Mouse (Mus musculus) kidney, postnatal 0 days (tissue): ENCODE measurements around the gene Ghr. TPM values are rescaled to one million over a fixed set of nuclear protein-coding genes. Genes with fewer than 3 reads are reported as not detected.
A peak's percentile ranks its signal among the peaks of the same experiment; 100 is the strongest.

Experiments used
- ATAC-seq: fragments of 200-750 bp; cut with Nextera tagmentation; replicated peaks from 2 replicates; pipeline ENCODE4 v1.8.0; 2017; ENCODE audit warnings: low read depth, moderate number of reproducible peaks, moderate TSS enrichment, moderate library complexity; ENCODE audit not compliant: low FRiP score
- DNase-seq: peaks from one replicate; pipeline ENCODE4 v3.0.0-alpha.2; 2016; ENCODE audit warnings: low spot score
- H3K27ac ChIP-seq: fragments of 300-500 bp; sonication (generic); 2 replicates; pipeline ENCODE4 v1.5.1; 2014; ENCODE audit warnings: mild to moderate bottlenecking
- H3K27me3 ChIP-seq: fragments of 300-500 bp; sonication (generic); 2 replicates; pipeline ENCODE4 v1.6.1; 2014; ENCODE audit warnings: low read length, mixed read lengths; ENCODE audit not compliant: insufficient read depth
- H3K36me3 ChIP-seq: fragments of 300-500 bp; sonication (generic); 2 replicates; pipeline ENCODE4 v1.6.1; 2014; ENCODE audit warnings: low read length, mixed read lengths; ENCODE audit not compliant: insufficient read depth
- H3K4me1 ChIP-seq: fragments of 300-500 bp; sonication (generic); replicated peaks from 2 replicates; pipeline ENCODE4 v1.6.1; 2014; ENCODE audit warnings: antibody characterized with exemption, low read length, mixed read lengths; ENCODE audit not compliant: insufficient read depth
- H3K4me2 ChIP-seq: fragments of 300-500 bp; sonication (generic); 2 replicates; pipeline ENCODE4 v1.6.1; 2014; ENCODE audit warnings: mild to moderate bottlenecking, low read length, moderate library complexity, mixed read lengths
- H3K4me3 ChIP-seq: fragments of 300-500 bp; sonication (generic); replicated peaks from 2 replicates; pipeline ENCODE4 v1.5.1; 2014; ENCODE audit warnings: low read depth, low read length
- H3K9ac ChIP-seq: fragments of 300-500 bp; sonication (generic); 2 replicates; pipeline ENCODE4 v1.6.1; 2014; ENCODE audit warnings: low read depth, low read length
- H3K9me3 ChIP-seq: fragments of 300-500 bp; sonication (generic); replicated peaks from 2 replicates; pipeline ENCODE4 v1.6.1; 2016; ENCODE audit warnings: low read length, inconsistent platforms, mixed read lengths
- CTCF ChIP-seq: IDR thresholded peaks from 2 replicates; pipeline ENCODE4 v1.5.1; 2016; ENCODE audit warnings: antibody characterized with exemption, low read depth, mild to moderate bottlenecking, moderate library complexity
- WGBS: fragments of 180-500 bp; shearing (Covaris S2); extraction: QIAGEN DNeasy Blood & Tissue Kit; methylation state at CpG from one replicate; pipeline ENCODE4 v1.1.7; 2014; 5-methylcytosine and 5-hydroxymethylcytosine counted together
- polyA plus RNA-seq: library from polyadenylated mRNA; unstranded; fragments of >200 nt; fragmentation: Nextera tagmentation; extraction: Ambion mirVana; gene quantifications from 2 replicates; pipeline ENCODE4 v1.2.1, GENCODE M21; 2015

Ghr gene
- polyA plus RNA-seq, 1 experiment from 2014 or later, result 82.6 TPM

- Histone ChIP-seq H3K4me3 (no peak overlapping the region), H3K27me3 (no peaks in the 10 kb centered on the region), H3K36me3 (no peaks in the 10 kb centered on the region), H3K27ac (no peak overlapping the region), H3K4me2 (no peak overlapping the region), H3K9me3 (no peaks in the 10 kb centered on the region), H3K4me1 (no peaks in the 10 kb centered on the region), H3K9ac (no peak overlapping the region)
- ATAC-seq, result no peak
- no peak for DNase-seq
- TF ChIP-seq CTCF, result no peak
- 82% methylated on average over 7 of the region's 7 CpGs for WGBS
These were observed 137.9 kb downstream of the Ghr start for GRCm38 (mm10) chr15:3445285-3445909.

- no peak overlapping the region for H3K4me3 ChIP-seq
- H3K27me3 ChIP-seq, result no peaks in the 10 kb centered on the region
- ATAC-seq (no peak; the same call in 1 of the 2 replicates), DNase-seq (no peak)
- H3K4me2 ChIP-seq, result no peak overlapping the region
- H3K27ac ChIP-seq, result no peak overlapping the region
- no peaks in the 10 kb centered on the region for H3K9me3 ChIP-seq
- WGBS, result 69% methylated on average over 8 of the region's 8 CpGs
- H3K4me1 ChIP-seq, result no peaks in the 10 kb centered on the region
- no peak for TF ChIP-seq CTCF
- H3K9ac ChIP-seq, result no peak overlapping the region
- H3K36me3 ChIP-seq, result no peaks in the 10 kb centered on the region
These were observed 138.8 kb downstream of the Ghr start for GRCm38 (mm10) chr15:3444448-3445020.

- H3K4me1 ChIP-seq, result no peaks in the 10 kb centered on the region
- no peaks in the 10 kb centered on the region for H3K36me3 ChIP-seq
- no peak overlapping the region for H3K27ac ChIP-seq
- DNase-seq (peak; percentile 46), ATAC-seq (no peak)
- no peak overlapping the region for H3K4me2 ChIP-seq
- no peak overlapping the region for H3K9ac ChIP-seq
- WGBS, result 64% methylated on average over 4 of the region's 4 CpGs
- no peak overlapping the region for H3K4me3 ChIP-seq
- H3K27me3 ChIP-seq, result no peaks in the 10 kb centered on the region
- H3K9me3 ChIP-seq, result no peaks in the 10 kb centered on the region
- TF ChIP-seq CTCF, result peak; percentile 79
These were observed 141.6 kb downstream of the Ghr start for GRCm38 (mm10) chr15:3441506-3442286.

GRCm38 (mm10) chr15:3437381-3437780, 145.9 kb downstream of the Ghr start:
- DNase-seq (no peak), ATAC-seq (no peak)
- 67% methylated on average over 3 of the region's 3 CpGs for WGBS
- Histone ChIP-seq H3K4me3 (no peak overlapping the region), H3K4me1 (peaks cover 5% of the 10 kb centered on the region; the same call in 1 of the 2 replicates), H3K27me3 (no peaks in the 10 kb centered on the region), H3K36me3 (no peaks in the 10 kb centered on the region), H3K4me2 (no peak overlapping the region), H3K9ac (no peak overlapping the region), H3K9me3 (no peaks in the 10 kb centered on the region), H3K27ac (no peak overlapping the region)
- no peak for TF ChIP-seq CTCF

GRCm38 (mm10) chr15:3435637-3436036, 147.7 kb downstream of the Ghr start:
- H3K9me3 ChIP-seq, result no peaks in the 10 kb centered on the region
- H3K4me2 ChIP-seq, result no peak overlapping the region
- H3K27ac ChIP-seq, result no peak overlapping the region
- no peak overlapping the region for H3K9ac ChIP-seq
- 8% methylated on average over 4 of the region's 4 CpGs for WGBS
- no peak for TF ChIP-seq CTCF
- no peak overlapping the region for H3K4me3 ChIP-seq
- no peaks in the 10 kb centered on the region for H3K36me3 ChIP-seq
- H3K4me1 ChIP-seq, result peaks cover 5% of the 10 kb centered on the region; the same call in 1 of the 2 replicates
- H3K27me3 ChIP-seq, result no peaks in the 10 kb centered on the region
- DNase-seq (peak; percentile 77), ATAC-seq (no peak; the same call in 1 of the 2 replicates)

GRCm38 (mm10) chr15:3434461-3434860, 148.8 kb downstream of the Ghr start:
- no peak overlapping the region for H3K4me2 ChIP-seq
- H3K27me3 ChIP-seq, result no peaks in the 10 kb centered on the region
- ATAC-seq (no peak), DNase-seq (no peak)
- no peak overlapping the region for H3K9ac ChIP-seq
- WGBS, result 87% methylated on average over 3 of the region's 3 CpGs
- no peak overlapping the region for H3K4me3 ChIP-seq
- H3K27ac ChIP-seq, result no peak overlapping the region
- H3K4me1 ChIP-seq, result peaks cover 5% of the 10 kb centered on the region; the same call in 1 of the 2 replicates
- no peaks in the 10 kb centered on the region for H3K36me3 ChIP-seq
- H3K9me3 ChIP-seq, result no peaks in the 10 kb centered on the region
- TF ChIP-seq CTCF, result no peak
